Mouse (Mus musculus) intestine, embryonic 15.5 days (tissue): Measurements from ENCODE around the gene Srpx2. TPM values are rescaled to one million over a fixed set of nuclear protein-coding genes. Genes with fewer than 3 reads are reported as not detected.

Experiments used
- ATAC-seq: fragments of 200-750 bp; cut with Nextera tagmentation; 2 replicates; pipeline ENCODE4 v1.8.0; 2017; ENCODE audit warnings: moderate TSS enrichment, moderate library complexity
- H3K27ac ChIP-seq: fragments of 300-500 bp; sonication (generic); 2 replicates; pipeline ENCODE4 v1.5.1; 2015; ENCODE audit warnings: mild to moderate bottlenecking, inconsistent platforms
- H3K27me3 ChIP-seq: fragments of 300-500 bp; sonication (generic); replicated peaks from 2 replicates; pipeline ENCODE4 v1.6.1; 2015; ENCODE audit warnings: inconsistent platforms
- H3K36me3 ChIP-seq: fragments of 300-500 bp; sonication (generic); 2 replicates; pipeline ENCODE4 v1.6.1; 2015; ENCODE audit warnings: inconsistent platforms
- H3K4me1 ChIP-seq: fragments of 300-500 bp; sonication (generic); replicated peaks from 2 replicates; pipeline ENCODE4 v1.6.1; 2015; ENCODE audit warnings: inconsistent platforms
- H3K4me2 ChIP-seq: fragments of 300-500 bp; sonication (generic); replicated peaks from 2 replicates; pipeline ENCODE4 v1.6.1; 2015; ENCODE audit warnings: mild to moderate bottlenecking, inconsistent platforms
- H3K4me3 ChIP-seq: fragments of 300-500 bp; sonication (generic); replicated peaks from 2 replicates; pipeline ENCODE4 v1.5.1; 2015; ENCODE audit warnings: inconsistent platforms
- H3K9ac ChIP-seq: fragments of 300-500 bp; sonication (generic); 2 replicates; pipeline ENCODE4 v1.6.1; 2015; ENCODE audit warnings: inconsistent platforms
- H3K9me3 ChIP-seq: fragments of 300-500 bp; sonication (generic); 2 replicates; pipeline ENCODE4 v1.6.1; 2016; ENCODE audit warnings: inconsistent platforms
- WGBS: fragments of 180-500 bp; shearing (Covaris S2); methylation state at CpG from one replicate; pipeline ENCODE4 v1.1.7; 2015; 5-methylcytosine and 5-hydroxymethylcytosine counted together
- polyA plus RNA-seq: library from polyadenylated mRNA; unstranded; fragments of >200 nt; fragmentation: Nextera tagmentation; extraction: Ambion mirVana; gene quantifications from 2 replicates; pipeline ENCODE4 v1.2.1, GENCODE M21; 2015

Gene Srpx2
- polyA plus RNA-seq: 9.5 and 9.6 TPM in 2 replicates

- 40% methylated on average over 3 of the region's 3 CpGs for WGBS
- Histone ChIP-seq H3K4me3 (no peak within 1 kb of the TSS; the same call in 1 of the 2 replicates), H3K27me3 (no peaks in the 10 kb centered on the region), H3K4me2 (0 out of 2 replicates have a peak within 1 kb of the TSS, but pooled peaks have one; percentile 11), H3K36me3 (no peaks in the 10 kb centered on the region), H3K9ac (no peak within 1 kb of the TSS), H3K9me3 (no peaks in the 10 kb centered on the region), H3K4me1 (no peaks in the 10 kb centered on the region), H3K27ac (no peak within 1 kb of the TSS)
- 0 out of 2 replicates have a peak, but pooled peaks have one; percentile 15 for ATAC-seq
These were observed at the start of gene Srpx2 for GRCm38 (mm10) chrX:133908261-133908660. Gene Srpx2 (plus strand): TSS chrX:133908426.

DNA sequence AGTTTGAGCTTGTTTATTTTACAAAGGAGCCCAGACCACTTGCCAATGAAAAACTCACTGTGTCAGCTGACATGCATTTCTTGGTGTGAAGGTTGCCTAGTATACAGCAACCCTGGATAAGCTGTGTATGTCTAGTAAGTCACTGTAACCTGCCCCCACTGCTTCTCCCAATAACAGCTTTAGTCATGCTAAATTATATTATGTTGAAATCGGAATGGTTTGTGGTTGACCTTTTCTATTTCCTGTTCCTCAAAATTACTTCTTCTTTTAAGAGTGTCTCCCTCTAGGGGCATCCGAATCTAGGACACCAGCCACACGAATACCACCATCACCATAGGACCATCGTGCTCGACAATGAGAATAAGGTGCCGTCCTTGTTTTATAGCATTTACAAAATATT lies 38.5 kb upstream of the Srpx2 start:
- H3K4me3 ChIP-seq: no peak overlapping the region
- no peak overlapping the region for H3K4me2 ChIP-seq
- H3K4me1 ChIP-seq: no peaks in the 10 kb centered on the region
- H3K27ac ChIP-seq: no peak overlapping the region
- no peak overlapping the region for H3K9ac ChIP-seq
- H3K36me3 ChIP-seq: no peaks in the 10 kb centered on the region
- H3K27me3 ChIP-seq: no peaks in the 10 kb centered on the region
- ATAC-seq: no peak
- WGBS: 81% methylated on average over 6 of the region's 6 CpGs
- no peaks in the 10 kb centered on the region for H3K9me3 ChIP-seq

- Histone ChIP-seq H3K27ac (no peak overlapping the region), H3K4me3 (no peak overlapping the region), H3K9me3 (no peaks in the 10 kb centered on the region), H3K9ac (no peak overlapping the region), H3K4me1 (no peaks in the 10 kb centered on the region), H3K4me2 (no peak overlapping the region), H3K36me3 (no peaks in the 10 kb centered on the region), H3K27me3 (no peaks in the 10 kb centered on the region)
- 92% methylated on average over 3 of the region's 3 CpGs for WGBS
- ATAC-seq: no peak
These were observed 20.9 kb upstream of the Srpx2 start for GRCm38 (mm10) chrX:133887308-133887707.

- WGBS: 90% methylated on average over 5 of the region's 5 CpGs
- no peaks in the 10 kb centered on the region for H3K36me3 ChIP-seq
- H3K27me3 ChIP-seq: no peaks in the 10 kb centered on the region
- no peak overlapping the region for H3K9ac ChIP-seq
- no peak overlapping the region for H3K27ac ChIP-seq
- H3K4me1 ChIP-seq: no peaks in the 10 kb centered on the region
- no peak overlapping the region for H3K4me3 ChIP-seq
- no peak overlapping the region for H3K4me2 ChIP-seq
- ATAC-seq: no peak
- H3K9me3 ChIP-seq: no peaks in the 10 kb centered on the region
These were observed 20.1 kb upstream of the Srpx2 start for GRCm38 (mm10) chrX:133888111-133888510.

- Histone ChIP-seq H3K36me3 (no peaks in the 10 kb centered on the region), H3K27ac (no peak within 1 kb of the TSS), H3K4me3 (peak within 1 kb of the TSS; percentile 50), H3K9ac (peak within 1 kb of the TSS; percentile 64), H3K27me3 (no peaks in the 10 kb centered on the region), H3K4me1 (no peaks in the 10 kb centered on the region), H3K9me3 (no peaks in the 10 kb centered on the region), H3K4me2 (peak within 1 kb of the TSS; percentile 56)
- 25% methylated on average over 33 of the region's 33 CpGs for WGBS
- peak; percentile 97 for ATAC-seq
These were observed 10.1 kb upstream of the Srpx2 start, which contains the start of gene Tspan6 for GRCm38 (mm10) chrX:133898014-133898542. Gene Tspan6 (minus strand): TSS chrX:133898429.

DNA sequence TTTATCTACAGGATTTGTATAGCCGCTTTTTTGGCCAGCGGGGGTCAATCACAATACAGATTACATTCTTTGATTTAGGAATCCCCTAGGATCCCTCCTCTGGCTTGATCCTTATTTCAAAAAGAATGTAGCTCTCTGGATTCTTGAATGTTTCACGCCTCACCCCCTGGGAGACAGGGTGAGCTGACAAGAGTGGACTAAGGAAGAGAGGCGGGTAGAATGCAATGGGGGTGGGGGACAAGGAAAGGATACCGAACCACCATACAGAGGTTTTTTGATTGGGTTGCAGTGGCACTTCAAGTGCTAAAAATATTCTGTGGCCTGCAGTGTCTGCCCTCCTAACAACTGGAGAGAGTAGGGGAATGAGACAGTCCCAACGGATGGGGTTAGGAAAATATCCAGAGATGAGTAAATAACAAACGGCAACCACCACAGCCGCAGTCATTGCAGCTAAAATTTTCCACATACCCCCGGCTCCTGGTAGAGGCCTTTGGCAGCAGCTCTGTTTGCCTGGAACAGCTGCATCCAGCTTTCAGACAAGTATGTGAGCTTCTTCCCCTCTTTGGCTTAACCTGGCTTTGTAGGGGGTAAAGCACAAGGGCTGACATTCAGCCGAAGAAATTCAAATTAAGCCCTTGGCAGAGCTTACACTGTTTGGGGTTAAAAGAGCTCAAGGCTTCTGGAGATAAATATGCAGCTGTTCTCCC lies 3.3 kb downstream of the Srpx2 start:
- ATAC-seq: peak; percentile 62; the same call in 1 of the 2 replicates
- 43% methylated on average over 10 of the region's 10 CpGs for whole genome bisulfite sequencing

DNA sequence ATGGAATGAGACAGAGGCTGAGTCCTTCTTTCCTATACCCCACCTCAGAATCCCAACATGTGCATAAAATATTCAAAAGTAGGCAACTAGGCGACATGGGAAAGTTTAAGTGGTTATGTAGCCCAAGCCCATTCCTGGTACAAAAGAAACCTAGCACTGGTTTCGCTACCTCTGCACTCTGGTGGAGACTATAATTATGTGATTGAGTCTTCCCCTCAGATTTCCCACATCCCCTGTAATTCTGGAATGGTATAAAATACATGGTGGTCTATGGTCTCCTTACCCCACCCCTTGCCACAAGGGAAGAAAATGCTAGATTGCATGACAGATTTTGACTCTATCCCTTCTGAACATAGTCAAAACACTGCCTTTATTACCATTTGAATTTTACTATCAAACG lies 4.8 kb downstream of the Srpx2 start:
- Histone ChIP-seq H3K4me2 (no peak overlapping the region), H3K4me3 (no peak overlapping the region), H3K9ac (no peak overlapping the region), H3K27ac (no peak overlapping the region), H3K9me3 (no peaks in the 10 kb centered on the region), H3K4me1 (no peaks in the 10 kb centered on the region), H3K36me3 (no peaks in the 10 kb centered on the region), H3K27me3 (no peaks in the 10 kb centered on the region)
- 94% methylated on average over 3 of the region's 3 CpGs for WGBS
- ATAC-seq: no peak

More for the DNA sequence above, 3.3 kb downstream of the Srpx2 start:
- Histone ChIP-seq H3K4me1 (no peaks in the 10 kb centered on the region), H3K27me3 (no peaks in the 10 kb centered on the region), H3K9me3 (no peaks in the 10 kb centered on the region), H3K9ac (no peak overlapping the region), H3K27ac (0 out of 2 replicates have a peak overlapping the region, but pooled peaks have one; percentile 11), H3K4me2 (no peak overlapping the region), H3K36me3 (no peaks in the 10 kb centered on the region), H3K4me3 (no peak overlapping the region)

GRCm38 (mm10) chrX:133914219-133914618 lies 6.0 kb downstream of the Srpx2 start:
- Histone ChIP-seq H3K9me3 (no peaks in the 10 kb centered on the region), H3K9ac (no peak overlapping the region), H3K4me3 (no peak overlapping the region), H3K4me1 (no peaks in the 10 kb centered on the region), H3K27ac (peak overlapping the region; percentile 58), H3K4me2 (no peak overlapping the region), H3K27me3 (no peaks in the 10 kb centered on the region), H3K36me3 (no peaks in the 10 kb centered on the region)
- WGBS: 37% methylated on average over 7 of the region's 7 CpGs
- peak; percentile 80 for ATAC-seq

DNA sequence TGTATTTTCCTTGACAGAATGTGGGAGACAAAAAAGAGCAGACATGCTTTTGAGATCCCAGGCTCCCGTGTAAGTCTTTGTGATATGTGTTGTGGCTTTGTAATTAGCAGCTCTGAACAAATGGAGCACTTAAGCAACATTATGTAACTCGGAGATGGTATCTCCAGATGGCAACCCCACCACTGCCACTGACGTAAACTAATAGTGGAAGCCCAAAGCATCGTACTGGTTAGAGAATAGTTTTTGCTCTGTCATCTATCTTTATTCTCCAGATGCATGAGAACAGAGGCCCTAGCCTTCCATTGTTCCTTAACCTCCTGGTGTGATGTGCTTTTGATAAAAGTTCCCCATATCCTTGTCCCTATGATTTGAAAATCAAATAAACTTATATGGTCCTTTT lies 13.0 kb downstream of the Srpx2 start:
- Histone ChIP-seq H3K27me3 (no peaks in the 10 kb centered on the region), H3K27ac (no peak overlapping the region), H3K4me1 (no peaks in the 10 kb centered on the region), H3K9ac (no peak overlapping the region), H3K36me3 (no peaks in the 10 kb centered on the region), H3K9me3 (no peaks in the 10 kb centered on the region), H3K4me3 (no peak overlapping the region), H3K4me2 (no peak overlapping the region)
- no peak for ATAC-seq
- WGBS: 70% methylated on average over 4 of the region's 4 CpGs

GRCm38 (mm10) chrX:133926760-133927159 lies 18.5 kb downstream of the Srpx2 start:
- ATAC-seq: no peak
- H3K9ac ChIP-seq: no peak overlapping the region
- H3K36me3 ChIP-seq: no peaks in the 10 kb centered on the region
- WGBS: 76% methylated on average over 5 of the region's 5 CpGs
- no peaks in the 10 kb centered on the region for H3K4me1 ChIP-seq
- H3K9me3 ChIP-seq: no peaks in the 10 kb centered on the region
- H3K27ac ChIP-seq: no peak overlapping the region
- H3K27me3 ChIP-seq: no peaks in the 10 kb centered on the region
- H3K4me2 ChIP-seq: no peak overlapping the region
- H3K4me3 ChIP-seq: no peak overlapping the region

- Histone ChIP-seq H3K4me3 (no peak overlapping the region), H3K27me3 (no peaks in the 10 kb centered on the region), H3K9me3 (no peaks in the 10 kb centered on the region), H3K4me2 (no peak overlapping the region), H3K27ac (no peak overlapping the region), H3K36me3 (no peaks in the 10 kb centered on the region), H3K9ac (no peak overlapping the region), H3K4me1 (no peaks in the 10 kb centered on the region)
- ATAC-seq: peak; percentile 75
- WGBS: 63% methylated on average over 12 of the region's 12 CpGs
These were observed 23.2 kb downstream of the Srpx2 start for GRCm38 (mm10) chrX:133931302-133932013.

- 81% methylated on average over 4 of the region's 4 CpGs for WGBS
These were observed 28.5 kb downstream of the Srpx2 start for GRCm38 (mm10) chrX:133936605-133937225.

More at GRCm38 (mm10) chrX:133936605-133937225, 28.5 kb downstream of the Srpx2 start:
- no peaks in the 10 kb centered on the region for H3K27me3 ChIP-seq
- H3K9ac ChIP-seq: no peak overlapping the region
- no peak overlapping the region for H3K4me2 ChIP-seq
- ATAC-seq: no peak
- no peaks in the 10 kb centered on the region for H3K9me3 ChIP-seq
- no peak overlapping the region for H3K27ac ChIP-seq
- H3K4me1 ChIP-seq: no peaks in the 10 kb centered on the region
- H3K36me3 ChIP-seq: no peaks in the 10 kb centered on the region
- H3K4me3 ChIP-seq: no peak overlapping the region
